Mouse (Mus musculus) small intestine, adult 2 months (tissue): ENCODE results near the gene Commd2.

Experiments used
- CTCF ChIP-seq: fragments of 200-500 bp; IDR thresholded peaks from 2 replicates; pipeline ENCODE4 v1.5.1; 2012; ENCODE audit warnings: low read depth, mild to moderate bottlenecking, control low read depth, inconsistent platforms, low read length, moderate library complexity, mixed read lengths; ENCODE audit not compliant: insufficient replicate concordance, insufficient read length; ENCODE audit errors: extremely low read depth
- POLR2A ChIP-seq: fragments of 200-500 bp; IDR thresholded peaks from 2 replicates; pipeline ENCODE4 v1.6.1; 2012; ENCODE audit warnings: low read depth, mild to moderate bottlenecking, control low read depth, inconsistent platforms, low read length, moderate library complexity

GRCm38 (mm10) chr3:57615652-57616051 is 35.9 kb downstream of the Commd2 start:
- TF ChIP-seq POLR2A (no peak), CTCF (no peak)
